Mouse (Mus musculus): ENCODE results near the gene Tmem120a. TPM values are rescaled to one million over a fixed set of nuclear protein-coding genes. Genes with fewer than 3 reads are reported as not detected.

The Tmem120a gene
- polyA plus RNA-seq, 1 experiment = 118 TPM

GRCm38 (mm10) chr5:135734057-135734680 is 10.1 kb downstream of the Tmem120a start:
- DNase-seq (ENCODE audit: low read depth, low spot score) = no peak
- WGBS = 94% methylated on average over 42 of the region's 42 CpGs

DNA sequence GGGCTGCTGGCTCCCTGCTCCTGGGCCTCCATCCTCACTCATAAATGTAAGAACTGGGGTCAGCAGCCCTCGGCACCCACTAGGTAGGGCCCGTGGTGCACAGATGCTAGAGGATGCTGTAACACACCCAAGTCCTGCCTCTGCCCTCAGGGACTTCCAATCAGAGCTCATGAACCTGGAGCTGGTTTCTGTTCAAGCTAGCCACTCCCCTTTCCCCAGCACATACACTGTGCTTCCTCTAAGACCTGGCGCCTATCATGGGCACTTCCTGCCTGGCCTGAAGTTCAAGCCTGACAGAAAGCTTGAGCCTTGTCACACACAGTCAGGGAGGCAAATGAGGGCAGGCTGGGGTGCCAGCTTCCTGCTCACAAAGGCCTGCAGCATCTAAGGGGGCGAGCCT is 11.2 kb downstream of the Tmem120a start:
- WGBS = 83% methylated on average over 4 of the region's 4 CpGs
- no peak for DNase-seq (ENCODE audit: low read depth, low spot score)

- WGBS = 96% methylated on average over 16 of the region's 16 CpGs
- DNase-seq (ENCODE audit: low read depth, low spot score) = no peak
These were observed 12.9 kb downstream of the Tmem120a start for GRCm38 (mm10) chr5:135731322-135731721.

DNA sequence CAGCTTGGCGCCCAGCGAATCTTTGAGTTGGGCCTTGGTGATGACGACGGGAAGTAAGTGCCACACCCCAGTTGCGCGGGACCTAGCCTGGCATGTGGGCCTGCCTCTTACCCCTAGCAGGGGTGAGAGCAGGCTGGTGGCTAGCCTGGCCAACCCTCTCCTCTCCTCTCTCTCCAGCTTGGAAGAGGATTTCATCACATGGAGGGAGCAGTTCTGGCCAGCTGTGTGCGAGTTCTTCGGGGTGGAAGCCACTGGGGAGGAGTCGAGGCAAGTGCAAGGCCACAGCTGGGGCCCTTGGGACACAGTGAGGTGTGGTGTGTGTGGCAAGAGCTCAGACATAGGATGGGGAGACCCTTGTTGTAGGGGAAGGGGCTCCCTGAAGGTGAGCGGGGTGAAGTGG is 13.3 kb downstream of the Tmem120a start:
- no peak for DNase-seq (ENCODE audit: low read depth, low spot score)
- 88% methylated on average over 10 of the region's 10 CpGs for whole genome bisulfite sequencing

GRCm38 (mm10) chr5:135730278-135730677 is 14.0 kb downstream of the Tmem120a start:
- 95% methylated on average over 10 of the region's 10 CpGs for WGBS
- DNase-seq (ENCODE audit: low read depth, low spot score) = no peak

GRCm38 (mm10) chr5:135729351-135729750 is 14.9 kb downstream of the Tmem120a start:
- WGBS = 94% methylated on average over 13 of the region's 13 CpGs
- no peak for DNase-seq (ENCODE audit: low read depth, low spot score)

DNA sequence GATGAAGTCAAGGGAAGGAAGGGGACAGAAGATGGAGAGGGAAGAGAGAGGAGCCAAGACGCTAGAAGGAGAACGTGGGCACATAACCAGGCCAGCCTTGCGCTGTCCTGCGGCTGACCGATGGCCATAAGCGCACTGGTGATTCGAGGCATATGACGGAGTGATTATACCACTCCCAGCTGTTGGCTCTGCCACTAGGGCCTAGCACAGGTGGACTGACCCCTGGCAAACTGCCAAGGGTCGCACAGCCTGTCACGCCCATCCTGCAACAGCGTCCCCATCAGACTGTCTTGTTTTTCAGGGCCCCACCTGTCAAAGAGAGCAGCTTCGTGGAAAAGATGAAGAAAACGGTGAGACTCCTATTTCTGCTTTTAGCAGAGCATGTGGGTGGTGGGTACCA is 15.9 kb downstream of the Tmem120a start:
- 80% methylated on average over 13 of the region's 13 CpGs for WGBS
- no peak for DNase-seq (ENCODE audit: low read depth, low spot score)

GRCm38 (mm10) chr5:135727871-135728270 is 16.4 kb downstream of the Tmem120a start:
- 92% methylated on average over 9 of the region's 9 CpGs for WGBS
- DNase-seq (ENCODE audit: low read depth, low spot score) = no peak

GRCm38 (mm10) chr5:135726641-135727346 is 17.5 kb downstream of the Tmem120a start:
- 46% methylated on average over 2 of the region's 2 CpGs for WGBS
- no peak for DNase-seq (ENCODE audit: low read depth, low spot score)

GRCm38 (mm10) chr5:135725991-135726390 is 18.3 kb downstream of the Tmem120a start:
- WGBS = 77% methylated on average over 6 of the region's 6 CpGs
- DNase-seq (ENCODE audit: low read depth, low spot score) = no peak

- DNase-seq (ENCODE audit: low read depth, low spot score) = no peak
- WGBS = 61% methylated on average over 8 of the region's 8 CpGs
These were observed 18.8 kb downstream of the Tmem120a start for GRCm38 (mm10) chr5:135725391-135725841.

DNA sequence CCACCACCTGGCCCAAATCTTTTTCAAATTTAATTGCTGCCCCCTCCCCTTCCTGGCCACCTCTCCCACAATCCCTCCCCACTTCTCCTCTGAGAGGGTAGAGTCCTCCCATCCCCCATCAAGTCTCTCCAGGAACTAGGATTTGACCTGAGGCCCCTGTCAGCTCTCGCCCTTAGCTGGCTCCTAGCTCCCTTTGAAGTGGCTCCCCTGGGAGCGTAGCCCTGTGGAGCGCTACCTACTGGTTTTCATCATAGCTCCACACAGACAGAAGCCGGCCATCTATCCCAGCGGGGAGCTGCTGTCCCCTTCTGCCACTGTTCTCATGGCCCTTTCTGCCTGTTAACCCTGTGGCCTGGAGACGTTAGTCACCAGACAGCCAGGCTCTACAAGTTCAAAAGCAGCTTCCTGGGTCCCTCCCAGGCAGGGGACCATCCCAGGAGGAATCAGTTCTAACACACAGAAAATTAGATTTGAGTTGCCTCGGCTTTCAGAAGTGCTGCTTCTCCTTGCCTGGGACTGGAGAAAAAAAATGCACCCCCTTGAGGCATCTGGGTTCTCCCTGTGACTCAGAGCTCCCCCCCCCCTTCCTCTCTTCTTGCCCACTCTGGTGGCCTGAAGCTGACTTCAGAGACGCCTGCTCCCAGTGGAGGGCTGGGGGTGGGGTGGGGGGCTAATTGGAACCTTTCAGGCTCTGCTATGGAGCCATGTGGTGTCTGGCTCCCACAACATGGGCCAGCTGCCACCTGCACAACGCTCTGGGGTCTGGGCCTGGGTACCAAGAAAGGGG is 19.5 kb downstream of the Tmem120a start:
- WGBS = 78% methylated on average over 9 of the region's 9 CpGs
- DNase-seq (ENCODE audit: low read depth, low spot score) = no peak

- WGBS = 43% methylated on average over 3 of the region's 3 CpGs
- no peak for DNase-seq (ENCODE audit: low read depth, low spot score)
These were observed 21.0 kb downstream of the Tmem120a start for GRCm38 (mm10) chr5:135723165-135723751.

DNA sequence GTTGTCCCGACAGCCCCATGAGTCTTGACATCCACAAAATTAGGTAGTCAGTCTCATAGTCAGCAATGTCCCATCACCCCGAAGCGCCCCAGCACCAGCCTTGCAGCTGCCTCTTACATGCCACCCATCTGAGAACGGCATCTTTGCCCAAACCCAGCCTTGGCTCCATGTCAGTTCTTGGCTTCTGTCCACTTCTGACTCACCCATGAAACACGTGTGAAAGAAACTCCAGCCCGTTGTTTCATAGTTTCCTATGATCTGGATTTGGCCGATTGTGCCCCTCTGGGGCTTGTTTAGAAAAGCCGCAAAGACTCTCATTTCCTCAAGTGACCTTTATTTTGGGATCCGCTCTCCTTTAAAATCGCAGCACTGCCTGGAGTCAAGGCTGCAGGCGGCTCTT is 22.1 kb downstream of the Tmem120a start:
- DNase-seq (ENCODE audit: low read depth, low spot score) = no peak

DNA sequence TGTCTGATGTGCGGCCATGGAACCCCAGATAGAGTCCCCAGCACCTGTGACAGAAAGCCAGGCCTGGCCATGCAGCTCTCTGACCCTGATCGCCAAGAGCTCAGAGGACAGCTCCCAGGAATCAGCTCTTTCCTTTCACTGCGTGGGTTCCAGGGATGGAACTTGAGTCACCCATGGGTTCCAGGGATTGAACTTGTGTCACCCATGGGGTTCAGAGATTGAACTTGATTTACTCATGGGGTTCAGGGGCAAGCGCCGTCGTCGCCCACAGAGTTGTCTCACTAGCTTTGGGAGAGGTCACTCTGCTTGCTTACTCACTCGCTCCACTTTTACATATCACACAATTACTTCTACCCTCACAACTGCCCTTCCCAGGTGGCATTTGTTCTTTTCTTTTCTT is 23.2 kb downstream of the Tmem120a start:
- no peak for DNase-seq (ENCODE audit: low read depth, low spot score)
- 96% methylated on average over 8 of the region's 8 CpGs for WGBS

More for the DNA sequence above, 22.1 kb downstream of the Tmem120a start:
- 55% methylated on average over 11 of the region's 11 CpGs for WGBS

GRCm38 (mm10) chr5:135720121-135720520 is 24.1 kb downstream of the Tmem120a start:
- DNase-seq (ENCODE audit: low read depth, low spot score) = no peak
- WGBS = 55% methylated on average over 3 of the region's 3 CpGs

- WGBS = 90% methylated on average over 10 of the region's 10 CpGs
- no peak for DNase-seq (ENCODE audit: low read depth, low spot score)
These were observed 24.6 kb downstream of the Tmem120a start for GRCm38 (mm10) chr5:135719586-135720120.

- DNase-seq (ENCODE audit: low read depth, low spot score) = no peak
- WGBS = 63% methylated on average over 10 of the region's 10 CpGs
These were observed 28.6 kb downstream of the Tmem120a start for GRCm38 (mm10) chr5:135715624-135716023.

DNA sequence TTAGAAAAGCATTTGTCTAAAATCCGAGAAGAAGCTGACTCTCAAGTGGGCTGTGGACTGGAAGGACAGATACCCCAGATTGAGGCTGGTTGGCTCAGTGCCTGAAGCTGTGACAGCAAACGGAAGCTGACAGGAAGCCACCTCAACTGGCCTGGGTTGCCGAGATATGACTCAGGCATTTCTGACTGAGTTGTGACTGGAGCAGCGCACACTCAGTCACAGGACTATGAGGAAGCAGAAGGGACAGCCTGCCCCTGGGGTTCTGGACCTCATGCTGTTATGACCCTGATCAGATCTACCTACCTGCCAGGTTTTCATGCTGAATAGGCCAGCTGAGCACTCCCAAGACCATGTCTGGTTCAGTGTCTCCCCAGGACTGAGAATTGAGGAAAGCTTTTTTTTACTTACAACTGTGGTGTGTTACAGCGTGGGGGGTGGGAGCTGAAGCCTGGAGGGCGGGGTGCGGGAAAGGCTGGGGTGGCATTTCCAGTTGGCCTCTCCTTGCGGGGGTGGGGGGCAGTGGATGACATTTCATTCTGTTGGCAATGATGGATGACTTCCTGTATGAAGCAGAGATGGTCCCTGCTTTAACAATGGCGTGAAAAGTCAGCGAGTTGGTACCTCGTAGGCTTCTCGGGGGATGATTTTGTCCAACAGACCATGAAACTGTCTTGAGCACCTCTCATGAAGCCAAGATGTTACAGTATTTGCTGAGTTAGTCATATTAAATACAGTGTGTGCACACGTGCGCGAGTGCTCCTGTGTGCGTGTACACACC is 30.6 kb downstream of the Tmem120a start:
- WGBS = 59% methylated on average over 16 of the region's 16 CpGs
- DNase-seq (ENCODE audit: low read depth, low spot score) = no peak
